Mouse (Mus musculus) left cerebral cortex, adult 9 months (tissue): ENCODE data around the gene Prss2.
"Not testable (repeated sequence)": the region's sequence is repeated elsewhere in the genome, so short reads cannot be mapped to it uniquely, and the experiment has no call there.

Source experiments
- DNase-seq, 2 experiments: peaks; one replicate each; pipeline ENCODE4 v3.0.0; 2022; ENCODE audit warnings: low spot score in 2 of 2

Prss2 gene

GRCm38 (mm10) chr6:41521487-41521886 lies at the start of gene Prss2:
TSS of gene Prss2 (plus strand) at chr6:41521787.
- no peak for DNase-seq

DNA sequence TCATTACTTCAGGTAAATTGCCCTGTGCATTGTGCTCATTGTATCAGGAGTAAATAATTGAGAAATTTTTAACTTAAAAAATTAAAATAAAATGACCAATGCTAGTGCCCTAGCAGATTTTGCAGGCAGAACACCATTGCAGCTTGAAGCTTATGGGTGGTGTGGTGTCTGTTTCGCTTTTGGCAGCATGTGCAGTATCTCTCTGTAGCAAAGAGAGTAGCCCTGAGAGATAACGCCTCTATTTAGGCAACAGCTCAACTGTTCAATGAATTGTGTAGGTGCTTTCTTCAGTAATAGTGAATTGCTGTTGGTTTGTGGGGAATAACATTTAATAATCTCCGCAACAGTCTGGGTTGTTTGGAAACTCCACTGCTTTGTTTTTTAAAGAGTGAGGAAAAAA lies 22.2 kb upstream of the Prss2 start:
- no peak for DNase-seq

DNA sequence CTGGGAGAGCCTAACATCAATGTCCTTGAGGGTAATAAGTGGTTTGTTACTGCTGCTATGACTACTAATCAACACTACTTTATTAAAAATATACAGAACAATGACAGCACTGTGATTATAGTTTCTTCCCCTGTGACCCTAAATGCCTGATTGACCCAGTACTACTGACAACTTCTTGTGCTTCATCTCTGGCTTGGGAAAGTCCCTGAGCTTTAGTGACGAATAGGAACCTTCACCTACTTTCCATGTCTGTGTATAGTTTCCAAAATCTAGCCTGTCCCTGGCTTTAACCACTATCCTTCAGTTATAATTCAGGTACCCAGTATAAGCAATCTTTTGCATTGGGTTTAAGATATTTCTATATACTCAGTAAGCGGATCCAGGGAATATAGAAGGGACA lies 16.7 kb upstream of the Prss2 start:
- no peak for DNase-seq

GRCm38 (mm10) chr6:41505323-41505722 lies 16.3 kb upstream of the Prss2 start:
- DNase-seq, result no peak

DNA sequence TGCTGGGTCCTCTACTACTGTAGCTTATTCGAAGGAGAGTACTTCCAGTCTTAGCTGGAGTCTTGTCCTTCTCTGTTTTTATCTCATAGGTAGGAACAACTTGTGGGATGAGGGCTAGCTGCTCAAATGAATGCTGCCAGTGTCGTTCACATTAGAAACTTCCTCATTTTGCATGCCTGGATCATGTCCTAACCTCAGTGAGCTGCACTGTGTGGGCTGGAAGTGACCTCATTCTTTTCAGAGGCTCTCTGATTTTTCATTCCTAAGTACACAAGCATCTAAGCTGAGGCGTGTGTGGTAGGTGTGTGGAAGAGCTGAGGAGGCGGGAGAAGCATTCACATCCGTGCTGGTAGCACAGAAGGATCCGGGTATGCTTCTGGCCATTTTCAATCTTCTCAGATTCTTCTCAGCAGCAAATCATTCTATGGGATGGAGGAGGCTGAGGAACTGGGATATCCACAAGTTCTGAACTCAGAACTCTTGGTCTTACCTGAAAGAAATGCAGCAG lies 3.5 kb upstream of the Prss2 start:
- peak in 1 of 2 experiments; percentile 7 for DNase-seq

GRCm38 (mm10) chr6:41526453-41526852 lies 4.9 kb downstream of the Prss2 start:
- no peak for DNase-seq

GRCm38 (mm10) chr6:41527402-41527801 lies 5.8 kb downstream of the Prss2 start:
- no peak for DNase-seq

GRCm38 (mm10) chr6:41529987-41530386 lies 8.4 kb downstream of the Prss2 start:
- not testable (repeated sequence) for DNase-seq

DNA sequence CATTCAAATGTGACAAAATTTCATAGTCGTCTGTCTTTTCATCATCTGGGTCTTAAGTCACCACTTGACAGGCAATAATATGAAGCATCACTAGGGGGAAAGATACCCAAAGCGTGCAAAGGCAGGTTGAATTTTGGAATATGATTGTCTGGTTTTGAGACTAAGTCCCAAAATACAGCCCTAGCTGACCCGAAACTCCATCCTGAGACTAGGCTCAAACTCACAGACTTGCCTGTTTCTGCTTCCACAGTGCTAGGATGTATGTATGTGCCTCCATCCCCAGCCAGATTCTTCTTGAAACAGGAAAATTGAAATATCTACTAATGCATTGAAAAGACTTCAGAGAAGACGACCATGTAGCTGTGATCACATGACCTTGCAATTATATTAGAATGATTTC lies 10.6 kb downstream of the Prss2 start:
- no peak for DNase-seq

DNA sequence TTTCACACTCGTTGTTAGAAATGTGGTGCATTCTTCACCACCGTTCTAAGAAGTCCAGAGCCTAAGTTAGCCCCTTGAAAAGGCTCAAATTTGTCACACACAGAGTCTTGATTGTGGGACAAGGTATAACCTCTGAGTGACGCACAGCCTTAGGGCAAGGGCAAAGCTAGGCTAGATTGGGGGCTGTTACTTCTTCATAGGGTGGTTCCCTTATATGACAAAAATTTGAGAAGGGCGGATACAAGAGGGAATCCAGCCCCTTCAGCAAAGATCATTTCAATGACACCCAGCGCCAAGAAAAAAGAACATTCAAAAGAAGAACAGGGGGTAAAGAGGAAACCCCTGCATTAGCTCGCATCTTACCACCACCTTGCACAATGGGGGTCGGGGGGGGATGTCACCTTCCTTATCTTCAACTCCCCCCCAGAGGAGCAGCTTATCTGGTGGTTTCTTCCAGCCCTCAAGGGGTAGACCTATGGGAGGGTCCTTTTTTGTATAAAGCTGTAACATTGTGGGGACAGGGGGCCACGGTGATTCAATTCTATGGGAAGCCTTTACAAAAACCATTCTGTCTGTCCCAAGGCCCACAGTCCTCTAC lies 11.2 kb downstream of the Prss2 start:
- no peak for DNase-seq

GRCm38 (mm10) chr6:41537376-41537775 lies 15.8 kb downstream of the Prss2 start:
- no peak for DNase-seq

DNA sequence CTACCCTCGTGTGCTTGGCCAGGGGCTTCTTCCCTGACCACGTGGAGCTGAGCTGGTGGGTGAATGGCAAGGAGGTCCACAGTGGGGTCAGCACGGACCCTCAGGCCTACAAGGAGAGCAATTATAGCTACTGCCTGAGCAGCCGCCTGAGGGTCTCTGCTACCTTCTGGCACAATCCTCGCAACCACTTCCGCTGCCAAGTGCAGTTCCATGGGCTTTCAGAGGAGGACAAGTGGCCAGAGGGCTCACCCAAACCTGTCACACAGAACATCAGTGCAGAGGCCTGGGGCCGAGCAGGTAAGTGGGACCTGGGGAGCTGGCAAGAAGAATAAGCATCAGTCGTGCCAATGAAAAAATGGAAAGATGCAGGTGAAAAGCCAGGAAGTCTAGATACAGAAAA lies 16.7 kb downstream of the Prss2 start:
- DNase-seq, result not testable (repeated sequence)

GRCm38 (mm10) chr6:41540746-41541145 lies 19.2 kb downstream of the Prss2 start:
- no peak for DNase-seq

GRCm38 (mm10) chr6:41541746-41542145 lies 20.2 kb downstream of the Prss2 start:
- DNase-seq, result no peak

DNA sequence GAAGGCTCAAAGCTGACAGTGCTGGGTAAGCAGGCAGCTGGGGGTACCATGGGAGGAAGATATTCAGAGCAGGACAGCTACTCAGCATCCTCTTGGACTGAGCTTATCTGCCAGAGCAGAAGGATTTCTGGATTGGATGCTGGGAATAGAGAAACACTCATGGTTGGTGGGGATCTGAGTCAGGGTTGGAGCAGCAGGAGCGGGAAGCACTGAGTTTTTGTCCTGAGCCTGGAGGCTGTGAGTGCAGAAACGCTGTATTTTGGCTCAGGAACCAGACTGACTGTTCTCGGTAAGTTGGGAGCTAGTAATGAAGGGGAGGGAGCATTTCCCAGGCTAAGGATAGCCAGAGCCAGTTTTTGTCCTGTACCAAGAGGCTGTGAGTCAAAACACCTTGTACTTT lies 21.4 kb downstream of the Prss2 start:
- no peak for DNase-seq

- no peak for DNase-seq
These were observed 21.9 kb downstream of the Prss2 start for GRCm38 (mm10) chr6:41543411-41544050.

- DNase-seq, result no peak
These were observed 22.9 kb downstream of the Prss2 start for GRCm38 (mm10) chr6:41544381-41544924.

- DNase-seq, result no peak
These were observed 23.7 kb downstream of the Prss2 start for GRCm38 (mm10) chr6:41545266-41545665.

DNA sequence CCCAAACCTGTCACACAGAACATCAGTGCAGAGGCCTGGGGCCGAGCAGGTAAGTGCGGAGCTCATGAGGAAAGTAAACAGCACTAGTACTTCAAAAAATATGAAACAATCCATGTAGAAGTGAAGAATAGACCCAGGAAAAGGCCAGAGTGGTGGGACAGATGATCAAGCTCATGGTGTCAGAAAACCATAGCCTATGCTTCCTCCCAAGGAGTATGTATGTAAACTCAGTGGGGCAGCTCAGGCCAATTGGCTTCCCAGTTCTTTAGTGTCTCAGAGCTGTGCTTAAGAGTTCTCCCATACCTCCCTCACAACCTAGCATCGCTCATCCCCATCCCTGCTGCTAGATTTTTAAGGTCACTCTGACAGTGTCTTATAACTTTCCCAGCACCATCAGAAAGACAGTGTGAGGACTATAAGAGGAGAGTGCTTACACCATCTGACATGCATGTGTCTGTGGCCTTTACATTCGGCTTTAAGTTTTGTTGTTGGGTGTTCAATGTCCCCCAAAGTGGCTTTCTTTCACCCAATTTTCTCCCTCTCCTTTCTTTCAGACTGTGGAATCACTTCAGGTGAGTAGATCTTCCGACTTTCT lies 25.6 kb downstream of the Prss2 start:
- no peak for DNase-seq

DNA sequence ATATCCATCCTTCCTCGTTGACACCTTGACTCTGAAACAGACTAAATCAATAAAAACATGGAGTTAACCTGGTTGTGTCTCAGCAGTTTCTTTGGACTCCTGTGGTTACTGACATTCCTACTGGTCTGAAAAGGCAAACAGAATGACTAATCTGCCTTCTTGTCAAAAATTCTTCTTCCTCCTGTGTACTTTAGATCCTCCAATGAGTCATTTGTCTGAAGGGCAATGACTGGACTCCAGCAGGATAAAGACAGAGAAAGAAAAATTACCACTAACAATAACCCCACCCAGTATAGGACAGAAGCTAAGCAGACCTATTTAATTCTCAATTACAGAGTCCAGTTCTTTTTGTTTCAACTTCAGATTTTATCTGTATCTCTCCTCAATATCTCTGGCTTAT lies 26.7 kb downstream of the Prss2 start:
- no peak for DNase-seq

GRCm38 (mm10) chr6:41553356-41554010 lies 31.9 kb downstream of the Prss2 start:
- DNase-seq, result no peak
